Mouse (Mus musculus) CD8-positive naive resting alpha-beta T cell, adult 2 months (primary cell): ENCODE data around the gene Itgam.
"Not testable (repeated sequence)": the region's sequence is repeated elsewhere in the genome, so short reads cannot be mapped to it uniquely, and the experiment has no call there.

ENCODE experiments used
- DNase-seq, 2 experiments: peaks; one replicate each; pipeline ENCODE4 v3.0.0; 2022; ENCODE audit warnings: low read depth in 2 of 2, low spot score in 2 of 2

Itgam gene

GRCm38 (mm10) chr7:128062456-128062855 lies at the start of gene Itgam, which contains the start of gene Gm49368:
TSS of gene Itgam (plus strand) at chr7:128062640.
TSS of gene Gm49368 (plus strand) at chr7:128062683.
- peak; percentile 18 to 35 for DNase-seq

DNA sequence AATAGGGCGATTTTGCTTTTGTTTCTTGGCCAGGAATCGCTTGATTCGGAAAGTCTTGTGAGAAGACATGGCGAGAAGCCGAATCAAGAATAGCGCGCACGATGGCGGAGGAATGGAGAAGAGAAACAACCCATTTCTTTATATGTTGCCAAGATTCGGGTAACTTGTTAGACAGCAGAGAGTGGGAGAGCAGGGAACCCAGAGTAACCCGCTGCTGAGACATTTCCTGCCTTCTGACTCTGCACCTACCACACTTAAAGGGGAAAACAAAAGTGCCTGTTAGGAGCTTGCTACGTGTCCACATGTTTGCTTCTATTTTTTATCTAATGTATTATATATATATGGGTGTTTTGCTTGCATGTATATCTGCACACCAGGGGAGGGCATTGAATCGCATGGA lies 49.3 kb upstream of the Itgam start:
- no peak for DNase-seq

GRCm38 (mm10) chr7:128016134-128016533 lies 46.3 kb upstream of the Itgam start:
- DNase-seq, result not testable (repeated sequence)

DNA sequence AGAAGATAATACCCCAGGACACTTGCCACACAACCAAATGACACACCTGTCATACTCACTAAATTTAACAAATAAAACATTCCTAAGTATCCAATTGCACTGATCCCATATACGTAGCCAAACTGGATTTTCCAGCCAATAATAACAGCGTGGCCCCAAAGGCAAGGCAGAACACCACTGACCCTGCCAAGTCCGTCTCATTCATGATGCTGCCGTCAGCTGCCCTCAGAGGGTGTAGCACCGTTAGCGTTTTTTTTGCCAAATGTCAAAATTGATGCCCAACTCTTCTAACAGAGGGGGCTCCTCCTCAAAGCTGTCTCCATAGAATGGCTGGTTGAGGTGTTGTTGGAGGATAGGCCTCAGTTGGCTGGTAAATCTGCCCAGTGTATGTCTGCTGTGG lies 45.8 kb upstream of the Itgam start:
- no peak for DNase-seq

DNA sequence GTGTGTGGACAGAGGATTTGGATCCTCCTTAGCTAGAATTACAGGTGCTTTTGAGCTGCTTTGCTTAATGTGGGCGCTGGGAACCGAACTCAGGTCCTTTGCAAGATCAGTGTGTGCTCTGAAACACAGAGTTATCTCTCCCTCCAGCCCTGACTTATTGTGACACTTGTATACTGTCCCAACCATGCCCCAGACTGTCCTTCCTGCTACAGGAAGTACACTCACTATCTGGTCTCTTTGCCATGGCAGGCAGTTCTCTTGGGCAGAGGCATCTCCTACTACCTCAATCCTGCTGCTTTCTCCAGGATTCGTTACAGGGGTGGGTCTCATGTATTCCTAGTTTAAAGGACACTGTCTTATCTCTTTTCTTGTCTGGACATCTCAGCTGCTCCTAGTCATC lies 44.2 kb upstream of the Itgam start:
- DNase-seq, result no peak

GRCm38 (mm10) chr7:128019187-128019586 lies 43.3 kb upstream of the Itgam start:
- DNase-seq, result no peak

- DNase-seq, result peak; percentile 24 to 34
Observed at GRCm38 (mm10) chr7:128022974-128023373, 39.5 kb upstream of the Itgam start.

GRCm38 (mm10) chr7:128023565-128023964 lies 38.9 kb upstream of the Itgam start:
- DNase-seq, result no peak

DNA sequence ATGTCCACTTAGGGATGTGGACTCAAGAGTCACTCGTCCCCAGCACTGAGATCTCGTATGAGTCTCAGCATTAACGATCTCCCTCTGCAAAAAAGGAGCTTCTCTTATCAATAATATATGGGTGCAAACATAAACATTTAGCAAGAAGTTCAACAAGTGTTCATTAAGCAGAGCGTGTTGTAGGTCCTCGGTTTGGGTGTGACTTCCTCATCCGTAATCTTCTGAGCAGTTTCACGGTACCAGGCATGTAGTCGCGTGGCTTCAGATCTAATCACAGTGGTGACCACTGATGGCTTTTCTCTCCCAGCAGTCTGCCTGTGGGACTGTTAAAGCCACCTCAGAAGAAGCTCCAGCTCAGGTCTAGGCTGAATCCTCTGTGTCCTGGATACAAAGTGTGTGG lies 38.1 kb upstream of the Itgam start:
- no peak for DNase-seq

- DNase-seq, result no peak
Observed at GRCm38 (mm10) chr7:128024932-128025331, 37.5 kb upstream of the Itgam start.

- no peak for DNase-seq
Observed at GRCm38 (mm10) chr7:128025381-128025780, 37.1 kb upstream of the Itgam start.

DNA sequence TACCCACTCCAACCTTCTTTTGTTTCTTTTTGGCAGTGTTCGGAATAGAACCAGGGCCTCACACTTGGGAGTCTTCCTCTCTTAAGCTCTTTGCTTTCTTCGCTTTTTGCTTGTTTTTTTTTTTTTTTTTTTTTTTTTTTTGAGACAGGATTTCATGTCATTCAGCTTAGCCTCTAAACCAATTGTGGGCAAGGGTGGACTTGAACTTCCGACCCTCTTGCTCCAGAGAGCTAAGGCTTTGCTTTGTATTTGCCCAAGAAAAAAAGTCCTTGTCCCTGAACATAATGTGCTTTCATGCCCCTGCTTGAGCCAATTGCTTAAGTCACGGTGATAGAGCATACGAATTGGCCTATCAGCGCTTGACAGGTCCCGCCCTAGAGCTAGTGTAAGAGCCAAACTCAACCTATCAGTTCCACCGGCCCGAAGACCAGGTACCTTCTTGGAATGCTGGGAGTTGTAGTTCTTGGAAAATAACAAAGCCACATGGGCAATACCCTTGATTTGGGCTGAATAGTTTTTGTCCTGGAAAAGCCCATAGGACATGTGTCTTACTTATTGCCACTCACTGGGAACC lies 30.9 kb upstream of the Itgam start:
- no peak for DNase-seq

- DNase-seq, result no peak
Observed at GRCm38 (mm10) chr7:128032290-128032988, 30.0 kb upstream of the Itgam start.

DNA sequence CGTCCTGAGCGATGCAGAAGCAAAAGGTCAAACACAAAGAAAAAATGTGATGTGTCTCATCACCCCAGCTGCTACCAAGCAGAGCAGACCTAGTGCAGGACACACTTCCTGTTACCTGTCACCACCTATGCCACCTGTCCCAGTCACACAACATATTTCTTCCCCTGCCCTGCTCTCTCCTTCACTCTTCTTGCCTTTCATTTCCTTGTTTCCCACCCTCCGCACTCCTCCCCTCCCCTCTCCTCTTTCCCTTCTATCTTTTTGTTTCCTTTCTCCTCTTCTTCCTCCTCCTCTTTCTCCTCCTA lies 29.5 kb upstream of the Itgam start:
- DNase-seq, result no peak

GRCm38 (mm10) chr7:128033616-128034015 lies 28.8 kb upstream of the Itgam start:
- DNase-seq, result no peak

GRCm38 (mm10) chr7:128042161-128042820 lies 20.1 kb upstream of the Itgam start:
- DNase-seq, result not testable (repeated sequence)

DNA sequence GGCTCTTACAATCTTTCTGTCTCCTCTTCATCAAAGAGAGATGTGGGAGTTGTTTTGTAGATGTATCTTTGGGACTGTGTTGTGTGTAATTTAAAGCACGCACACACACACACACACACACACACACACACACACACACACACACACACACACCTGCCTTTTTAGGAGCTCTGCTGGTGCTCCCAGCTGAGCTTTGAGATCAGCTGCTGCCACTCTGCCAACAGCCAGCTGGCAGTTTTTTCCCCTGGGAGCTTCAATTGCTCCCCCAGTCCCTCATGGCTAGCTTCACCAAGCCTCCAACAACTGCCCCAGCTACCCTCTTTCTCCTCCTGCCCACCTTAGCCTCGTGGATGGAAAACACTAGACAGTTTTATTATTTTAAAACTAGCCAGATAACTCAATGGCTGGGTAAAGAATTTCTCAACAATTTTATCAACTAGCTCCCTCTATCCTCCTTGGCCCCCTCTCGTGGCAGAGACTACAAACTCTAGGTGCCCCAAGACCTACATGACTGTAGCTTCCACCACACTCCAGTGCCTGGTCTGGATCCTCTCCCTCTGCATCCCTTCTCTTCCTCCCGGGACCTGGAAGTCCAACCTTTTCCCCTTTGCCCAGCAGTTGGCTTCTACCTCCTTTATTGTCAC lies 18.2 kb upstream of the Itgam start:
- DNase-seq, result no peak

DNA sequence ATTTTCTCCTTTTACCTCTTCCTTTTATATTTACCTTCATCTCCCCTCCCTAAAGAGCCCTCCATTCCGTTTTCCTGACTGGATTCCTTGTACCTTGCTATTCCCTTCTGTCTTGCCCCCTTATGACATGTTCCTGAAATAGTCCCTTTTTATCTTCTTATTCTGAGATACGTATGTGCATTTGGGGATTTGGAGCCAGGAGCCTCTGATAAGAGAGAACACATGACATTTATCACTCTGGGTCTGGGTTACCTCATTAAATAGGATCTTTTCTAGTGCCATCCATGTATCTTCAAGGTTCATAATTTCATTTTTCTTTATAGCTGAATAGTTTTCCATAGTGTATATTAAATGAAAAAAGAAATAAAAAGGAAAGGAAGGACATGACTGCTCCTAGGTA lies 16.8 kb upstream of the Itgam start:
- DNase-seq, result no peak

- no peak for DNase-seq
Observed at GRCm38 (mm10) chr7:128048819-128049218, 13.6 kb upstream of the Itgam start.

DNA sequence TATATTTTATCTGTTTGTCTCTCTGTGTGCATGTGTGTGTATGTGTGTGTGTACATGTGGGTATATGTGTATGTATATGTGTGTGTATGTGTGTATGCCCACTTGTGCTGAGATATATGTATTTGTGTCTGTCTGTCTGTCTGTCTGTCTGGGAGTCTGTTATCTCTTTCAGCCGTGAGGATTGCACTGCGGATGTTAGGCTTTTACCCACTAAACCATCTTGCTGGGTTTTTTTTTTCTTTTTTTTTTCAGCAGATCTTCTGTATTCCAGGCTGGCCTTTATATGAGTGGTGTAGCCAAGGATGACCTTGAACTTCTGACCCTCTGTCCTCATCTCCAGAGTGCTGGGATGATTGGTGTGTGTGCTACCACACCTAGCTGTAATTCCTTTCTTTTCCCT lies 13.2 kb upstream of the Itgam start:
- no peak for DNase-seq

- no peak for DNase-seq
Observed at GRCm38 (mm10) chr7:128050739-128051138, 11.7 kb upstream of the Itgam start.

DNA sequence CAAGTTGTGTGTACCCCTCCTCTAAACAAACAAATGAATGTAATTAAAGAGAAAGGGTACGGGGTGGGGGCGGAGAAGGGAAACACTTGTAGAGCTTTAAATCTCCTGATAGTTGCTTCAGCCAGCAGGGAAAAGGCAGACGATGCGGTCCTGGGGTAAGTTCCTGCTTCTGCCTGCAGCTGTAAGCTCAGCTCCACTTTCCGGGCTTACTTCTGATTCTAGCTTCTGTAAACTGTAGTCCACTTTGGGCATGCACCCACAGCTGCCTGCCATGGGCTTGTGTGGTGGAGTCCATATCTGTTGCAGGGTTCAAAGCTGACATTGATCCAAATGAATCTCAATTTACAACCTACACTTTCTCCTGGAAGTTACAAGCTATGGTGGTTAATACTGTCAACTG lies 9.4 kb upstream of the Itgam start:
- no peak for DNase-seq
